Comparison of ENCODE assay signal across 34 mouse cellular contexts in genomic region chr14:29496552-29496951, GRCm38 (mm10).
"Had no signal": no experiment of that assay in that cellular context is flagged by ENCODE, and none has a peak within 500 bp of the region (broad histone marks: within the 10 kb centered on the region; RNA-seq: fewer than 3 reads in every experiment).

No protein-coding gene starts in this region.

- H3K9me3 ChIP-seq: heart, embryonic 12.5 days; heart, embryonic 13.5 days; heart, embryonic 15.5 days; hindbrain, embryonic 10.5 days; hindbrain, embryonic 12.5 days; hindbrain, embryonic 13.5 days; hindbrain, embryonic 15.5 days; intestine, embryonic 15.5 days; kidney, embryonic 15.5 days had no signal

- H3K27me3 ChIP-seq: heart, embryonic 12.5 days; heart, embryonic 13.5 days; heart, embryonic 15.5 days; hindbrain, embryonic 12.5 days; hindbrain, embryonic 13.5 days; hindbrain, embryonic 15.5 days; intestine, embryonic 15.5 days; kidney, embryonic 15.5 days had no signal

- H3K9ac ChIP-seq: heart, embryonic 12.5 days; heart, embryonic 13.5 days; heart, embryonic 15.5 days; hindbrain, embryonic 12.5 days; hindbrain, embryonic 13.5 days; hindbrain, embryonic 14.5 days; hindbrain, embryonic 15.5 days; intestine, embryonic 15.5 days; kidney, embryonic 15.5 days had no signal

- DNase-seq: heart, postnatal 14 days; heart, postnatal 36 days; heart, postnatal 4 days; kidney, adult 11 months; kidney, adult 18-20 months; kidney, adult 2 months; kidney, adult 8-10 months; kidney, adult 9 months; kidney, postnatal 10 days; kidney, postnatal 14 days; kidney, postnatal 25 days; kidney, postnatal 36 days; kidney, postnatal 4 days; layer of hippocampus, adult 9-11 months; layer of hippocampus, postnatal 36 days had no signal

- H3K27ac ChIP-seq: heart, embryonic 13.5 days; heart, embryonic 15.5 days; hindbrain, embryonic 10.5 days; hindbrain, embryonic 12.5 days; hindbrain, embryonic 13.5 days; hindbrain, embryonic 14.5 days; hindbrain, embryonic 15.5 days; hindbrain, postnatal 0 days; intestine, embryonic 15.5 days; kidney, embryonic 15.5 days; kidney, postnatal 0 days; layer of hippocampus, adult 2 months; left cerebral cortex, adult 2 months had no signal

- ATAC-seq: hindbrain, embryonic 16.5 days; hindbrain, postnatal 0 days; inflammation-experienced regulatory T-cells, adult 6 months; intestine, embryonic 15.5 days; intestine, embryonic 16.5 days; intestine, postnatal 0 days had no signal

- H3K4me3 ChIP-seq: heart, embryonic 12.5 days; heart, embryonic 13.5 days; heart, embryonic 15.5 days; hindbrain, embryonic 10.5 days; hindbrain, embryonic 12.5 days; hindbrain, embryonic 13.5 days; hindbrain, embryonic 15.5 days; intestine, embryonic 15.5 days; kidney, embryonic 15.5 days; layer of hippocampus, adult 2 months; left cerebral cortex, adult 2 months had no signal

- H3K36me3 ChIP-seq: heart, embryonic 12.5 days; heart, embryonic 13.5 days; heart, embryonic 15.5 days; hindbrain, embryonic 10.5 days; hindbrain, embryonic 12.5 days; hindbrain, embryonic 13.5 days; hindbrain, embryonic 15.5 days; intestine, embryonic 15.5 days; kidney, embryonic 15.5 days had no signal

- H3K4me1 ChIP-seq: heart, embryonic 12.5 days; heart, embryonic 13.5 days; heart, embryonic 15.5 days; hindbrain, embryonic 10.5 days; hindbrain, embryonic 12.5 days; intestine, embryonic 15.5 days had no signal

- H3K4me2 ChIP-seq: heart, embryonic 11.5 days; heart, embryonic 12.5 days; heart, embryonic 13.5 days; heart, embryonic 15.5 days; hindbrain, embryonic 12.5 days; hindbrain, embryonic 13.5 days; hindbrain, embryonic 14.5 days; hindbrain, embryonic 15.5 days; intestine, embryonic 15.5 days; kidney, embryonic 15.5 days had no signal
